Comparison of ENCODE assay signal across 8 mouse cellular contexts in the genomic region with DNA sequence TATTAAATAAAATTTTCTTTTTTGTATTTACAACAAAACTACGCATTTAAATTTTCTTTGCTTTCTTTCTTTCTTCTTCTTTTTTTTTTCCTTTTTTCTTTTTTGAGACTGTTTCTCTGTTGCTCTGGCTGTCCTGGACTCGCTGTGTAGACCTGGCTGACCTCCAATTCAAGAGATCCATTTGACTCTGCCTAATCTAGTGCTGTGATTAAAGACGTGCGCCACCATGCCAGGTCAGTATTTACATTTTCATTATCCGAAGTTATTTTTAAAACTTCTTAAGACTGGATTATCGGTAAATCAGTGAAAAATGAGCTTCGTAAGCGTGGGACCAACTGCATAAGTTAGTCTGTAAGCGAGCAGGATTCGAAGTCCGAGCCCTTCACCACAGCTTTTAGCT. TPM values are rescaled to one million over a fixed set of nuclear protein-coding genes. Genes with fewer than 3 reads are reported as not detected.
DNase-seq lines count a peak whose midpoint lies in the region; ATAC-seq and TF ChIP-seq lines count a peak whose summit lies in the region.

No protein-coding gene starts in this region.

- peak overlapping the region; percentile 84 for H3K9ac ChIP-seq in CH12.LX (ENCODE audit: insufficient read depth, low read depth)
- H3K9ac ChIP-seq in embryonic facial prominence, embryonic 15.5 days: peak overlapping the region; percentile 95
- H3K9ac ChIP-seq in limb, embryonic 12.5 days (replicated peaks): peak overlapping the region; percentile 75

- peaks cover 4 to 68% of the 10 kb centered on the region in 2 experiments for H3K4me1 ChIP-seq in CH12.LX (ENCODE audit: control insufficient read depth in 1 of 2, insufficient read depth in 2 of 2)
- H3K4me1 ChIP-seq in embryonic facial prominence, embryonic 15.5 days: peaks cover 24% of the 10 kb centered on the region
- H3K4me1 ChIP-seq in limb, embryonic 12.5 days (replicated peaks): peaks cover 22% of the 10 kb centered on the region

- TF ChIP-seq RAD21 in CH12.LX (IDR thresholded peaks at IDR 0.05; ENCODE audit: low read depth, low read length): no peak

- H3K36me3 ChIP-seq in CH12.LX (replicated peaks in 1 of 2; ENCODE audit: control insufficient read depth in 1 of 2, insufficient read depth in 1 of 2, low read length in 1 of 2): peaks cover 0 to 24% of the 10 kb centered on the region in 2 experiments
- H3K36me3 ChIP-seq in embryonic facial prominence, embryonic 15.5 days: no peaks in the 10 kb centered on the region
- H3K36me3 ChIP-seq in limb, embryonic 12.5 days: no peaks in the 10 kb centered on the region

- no peak for DNase-seq in gastrocnemius, adult 2 months
- no peak for DNase-seq in gastrocnemius, postnatal 14 days
- DNase-seq in CH12.LX (ENCODE audit: extremely low read depth): no peak
- peak; percentile 10 for DNase-seq in skeletal muscle tissue, adult 2 months (ENCODE audit: low read depth, low spot score)
- no peak for DNase-seq in left cerebral cortex, postnatal 25 days (ENCODE audit: low spot score in 2 of 2)
- no peak for DNase-seq in retina, postnatal 1 day

- WGBS in embryonic facial prominence, embryonic 15.5 days: 2% methylated on average over 11 of the region's 11 CpGs
- 2% methylated on average over 11 of the region's 11 CpGs for WGBS in limb, embryonic 12.5 days

- no peak for TF ChIP-seq EP300 in CH12.LX (IDR thresholded peaks at IDR 0.05; ENCODE audit: low read length)

- dilution Hi-C loops in CH12.LX (cut with MboI; ENCODE audit: extremely low pct_ligation_motif_present, extremely low pct_unique_long_range_greater_than_20kb, low sequenced_read_pairs): no loop called here

- no peaks in the 10 kb centered on the region for H3K27me3 ChIP-seq in CH12.LX (replicated peaks)
- no peaks in the 10 kb centered on the region for H3K27me3 ChIP-seq in embryonic facial prominence, embryonic 15.5 days
- no peaks in the 10 kb centered on the region for H3K27me3 ChIP-seq in limb, embryonic 12.5 days

- in situ Hi-C loops in CH12.LX (cut with MboI; ENCODE audit: low pct_ligation_motif_present, low pct_unique_long_range_greater_than_20kb, low sequenced_read_pairs): no loop called here

- H3K4me3 ChIP-seq in gastrocnemius, adult 2 months: peak overlapping the region; percentile 99
- H3K4me3 ChIP-seq in CH12.LX (replicated peaks in 1 of 3; ENCODE audit: low read depth in 2 of 3, low read length in 2 of 3, poor library complexity in 1 of 3): peak overlapping the region; percentile 78 to 96 (median 87)
- peak overlapping the region; percentile 82 for H3K4me3 ChIP-seq in embryonic facial prominence, embryonic 15.5 days (replicated peaks)
- H3K4me3 ChIP-seq in limb, embryonic 12.5 days (replicated peaks): peak overlapping the region; percentile 61

- peak overlapping the region; percentile 98 for H3K27ac ChIP-seq in gastrocnemius, adult 2 months
- H3K27ac ChIP-seq in CH12.LX (ENCODE audit: insufficient read depth, low read depth): peak overlapping the region; percentile 81
- H3K27ac ChIP-seq in embryonic facial prominence, embryonic 15.5 days (replicated peaks): peak overlapping the region; percentile 88
- H3K27ac ChIP-seq in limb, embryonic 12.5 days: peak overlapping the region; percentile 89

- no peak for TF ChIP-seq CTCF in gastrocnemius, adult 2 months (IDR thresholded peaks at IDR 0.05)
- no peak for TF ChIP-seq CTCF in CH12.LX (conservative IDR thresholded peaks at IDR 0.05 in 1 of 2, IDR thresholded peaks at IDR 0.05 in 1 of 2; ENCODE audit: low read depth in 2 of 2, low read length in 2 of 2)

- intact Hi-C loops in gastrocnemius, adult 2 months (cut with DNase I): loop anchor here (1.0 to 10.0 kb wide), 2 partner anchors 89 to 501 kb away; partner anchors contain the start of genes Ankrd13c and Zranb2
- intact Hi-C loops in gastrocnemius, postnatal 14 days (cut with DNase I; ENCODE audit: low total_unique reads): loop anchor here (5.0 kb wide), 1 partner anchor 89 kb away; the partner anchor contains the start of gene Ankrd13c
- intact Hi-C loops in left cerebral cortex, postnatal 25 days (cut with DNase I): loop anchor here (1.0 to 5.0 kb wide), 2 partner anchors 89 to 1511 kb away; partner anchors contain the start of gene Ankrd13c

- peak overlapping the region; percentile 93 for H3K4me2 ChIP-seq in CH12.LX (ENCODE audit: insufficient read depth, low read depth, poor library complexity, severe bottlenecking)
- peak overlapping the region; percentile 62 for H3K4me2 ChIP-seq in embryonic facial prominence, embryonic 15.5 days (replicated peaks)
- H3K4me2 ChIP-seq in limb, embryonic 12.5 days: peak overlapping the region; percentile 71

- H3K9me3 ChIP-seq in CH12.LX (replicated peaks; ENCODE audit: low read length): no peaks in the 10 kb centered on the region
- H3K9me3 ChIP-seq in embryonic facial prominence, embryonic 15.5 days (replicated peaks): no peaks in the 10 kb centered on the region
- H3K9me3 ChIP-seq in limb, embryonic 12.5 days: no peaks in the 10 kb centered on the region

- no peak for ATAC-seq in embryonic facial prominence, embryonic 15.5 days (ENCODE audit: insufficient number of reproducible peaks, low FRiP score, low TSS enrichment, low read depth)
- ATAC-seq in limb, embryonic 12.5 days (ENCODE audit: insufficient number of reproducible peaks, insufficient read depth, low FRiP score, low TSS enrichment, low read depth): no peak

- TF ChIP-seq POLR2A in CH12.LX (IDR thresholded peaks at IDR 0.05; ENCODE audit: low read depth, low read length): no peak

- H3K79me2 ChIP-seq in CH12.LX (replicated peaks; ENCODE audit: control insufficient read depth, extremely low read depth, insufficient read depth, poor library complexity, severe bottlenecking): peaks cover 83% of the 10 kb centered on the region

TF ChIP-seq in CH12.LX, 34 proteins besides CTCF, POLR2A, EP300 and RAD21:
- TF ChIP-seq CHD1 (IDR thresholded peaks at IDR 0.05; ENCODE audit: low read depth, low read length) (peak; percentile 93), SIN3A (IDR thresholded peaks at IDR 0.05; ENCODE audit: low read length) (no peak; the same call in 1 of the 2 replicates)

RNA-seq across cellular contexts. Expression of gene Srsf11, which starts 0.6 kb away (rescaled TPM):
- 10 to 100 TPM; 46.5 to 51.9 TPM for total RNA-seq in gastrocnemius, adult 2 months (2021)
- 10 to 100 TPM; 46.9 to 52.2 TPM for total RNA-seq in gastrocnemius, postnatal 14 days (2021)
- total RNA-seq in CH12.LX (2012; rRNA removed) (205 and 241 TPM in 2 replicates), CH12.LX (2014; rRNA removed) (288 and 322 TPM in 2 replicates)
- polyA plus RNA-seq in CH12.LX (2012; ENCODE audit: insufficient read length, low read depth): 725 and 830 TPM in 2 replicates
- polyA plus RNA-seq in embryonic facial prominence, embryonic 15.5 days (2015; fragmentation: Nextera tagmentation; extraction: Ambion mirVana): 285 and 288 TPM in 2 replicates
- 347 and 349 TPM in 2 replicates for polyA plus RNA-seq in limb, embryonic 12.5 days (2016; fragmentation: Nextera tagmentation; extraction: Ambion mirVana)
- 100 to 1,000 TPM; 156 to 159 TPM for total RNA-seq in left cerebral cortex, postnatal 25 days (2021)

RNA-seq across cellular contexts. Expression of gene Lrrc40, which starts 0.6 kb away (rescaled TPM):
- total RNA-seq in gastrocnemius, adult 2 months (2021): 1 to 10 TPM; 7.1 to 8.9 TPM
- total RNA-seq in gastrocnemius, postnatal 14 days (2021): 1 to 10 TPM; 7.5 to 9.5 TPM
- total RNA-seq in CH12.LX (2012; rRNA removed): 61.3 and 64.3 TPM in 2 replicates
- 232 and 247 TPM in 2 replicates for total RNA-seq in CH12.LX (2014; rRNA removed)
- 94.6 and 144 TPM in 2 replicates for polyA plus RNA-seq in CH12.LX (2012; ENCODE audit: insufficient read length, low read depth)
- 40.0 and 42.5 TPM in 2 replicates for polyA plus RNA-seq in embryonic facial prominence, embryonic 15.5 days (2015; fragmentation: Nextera tagmentation; extraction: Ambion mirVana)
- 67.7 and 76.1 TPM in 2 replicates for polyA plus RNA-seq in limb, embryonic 12.5 days (2016; fragmentation: Nextera tagmentation; extraction: Ambion mirVana)
- 10 to 100 TPM; 23.9 to 25.5 TPM for total RNA-seq in left cerebral cortex, postnatal 25 days (2021)
